Mouse (Mus musculus): Measurements from ENCODE around the gene Calr3.

- no peak for TF ChIP-seq CTCF (IDR thresholded peaks at IDR 0.05)
- no peak for TF ChIP-seq POLR2A (IDR thresholded peaks at IDR 0.05; ENCODE audit: insufficient read depth, low read depth, low read length)
- no peak for TF ChIP-seq EP300 (IDR thresholded peaks at IDR 0.05; ENCODE audit: insufficient read depth, low read depth, low read length)
These were observed 49.7 kb upstream of the Calr3 start for GRCm38 (mm10) chr8:72493381-72493780.
